In genomic region chr4:140849310-140849709, GRCm38 (mm10) we compare ENCODE assay signal across 19 mouse cellular contexts. TPM values are rescaled to one million over a fixed set of nuclear protein-coding genes. Genes with fewer than 3 reads are reported as not detected.
DNase-seq lines count a peak whose midpoint lies in the region; ATAC-seq lines count a peak whose summit lies in the region.
"Had no signal": no experiment of that assay in that cellular context is flagged by ENCODE, and none has a peak within 500 bp of the region (broad histone marks: within the 10 kb centered on the region; RNA-seq: fewer than 3 reads in every experiment).

No protein-coding gene starts in this region.

- H3K27me3 ChIP-seq in hindbrain, embryonic 11.5 days (ENCODE audit: control insufficient read depth, insufficient read depth, low read length), result no peaks in the 10 kb centered on the region
- H3K27me3 ChIP-seq in hindbrain, embryonic 16.5 days (replicated peaks; ENCODE audit: control insufficient read depth, insufficient read depth, low read length), result no peaks in the 10 kb centered on the region
- H3K27me3 ChIP-seq: forebrain, embryonic 15.5 days had no signal

- no peaks in the 10 kb centered on the region for H3K9me3 ChIP-seq in hindbrain, embryonic 11.5 days (ENCODE audit: control insufficient read depth, low read length)
- H3K9me3 ChIP-seq in hindbrain, embryonic 16.5 days (ENCODE audit: control insufficient read depth, low read length), result no peaks in the 10 kb centered on the region
- H3K9me3 ChIP-seq: embryonic facial prominence, embryonic 10.5 days; forebrain, embryonic 15.5 days; heart, embryonic 12.5 days; hindbrain, embryonic 15.5 days had no signal

- H3K36me3 ChIP-seq in hindbrain, embryonic 11.5 days (ENCODE audit: control insufficient read depth, insufficient read depth, low read length), result no peaks in the 10 kb centered on the region
- no peaks in the 10 kb centered on the region for H3K36me3 ChIP-seq in hindbrain, embryonic 16.5 days (ENCODE audit: control insufficient read depth, insufficient read depth, low read length)
- H3K36me3 ChIP-seq: embryonic facial prominence, embryonic 10.5 days; forebrain, embryonic 15.5 days; heart, embryonic 12.5 days; hindbrain, embryonic 15.5 days had no signal

- no peak overlapping the region for H3K4me3 ChIP-seq in hindbrain, embryonic 11.5 days (ENCODE audit: low read depth, low read length)
- H3K4me3 ChIP-seq in hindbrain, embryonic 16.5 days (ENCODE audit: low read length), result no peak overlapping the region
- H3K4me3 ChIP-seq: embryonic facial prominence, embryonic 10.5 days; forebrain, embryonic 15.5 days; heart, embryonic 12.5 days; hindbrain, embryonic 15.5 days had no signal

- no peak overlapping the region for H3K27ac ChIP-seq in hindbrain, embryonic 11.5 days (ENCODE audit: low read depth, low read length)
- no peak overlapping the region for H3K27ac ChIP-seq in hindbrain, embryonic 16.5 days (ENCODE audit: low read depth, low read length)
- H3K27ac ChIP-seq: embryonic facial prominence, embryonic 10.5 days; forebrain, embryonic 15.5 days; hindbrain, embryonic 15.5 days had no signal

- no peak overlapping the region for H3K9ac ChIP-seq in hindbrain, embryonic 11.5 days (ENCODE audit: low read depth, low read length)
- H3K9ac ChIP-seq in hindbrain, embryonic 16.5 days (ENCODE audit: low read depth, low read length), result no peak overlapping the region
- H3K9ac ChIP-seq: forebrain, embryonic 15.5 days; heart, embryonic 12.5 days; hindbrain, embryonic 15.5 days had no signal

- H3K4me2 ChIP-seq in hindbrain, embryonic 11.5 days (replicated peaks; ENCODE audit: low read depth, low read length), result no peak overlapping the region
- no peak overlapping the region for H3K4me2 ChIP-seq in hindbrain, embryonic 16.5 days (ENCODE audit: low read length)
- H3K4me2 ChIP-seq: forebrain, embryonic 15.5 days; heart, embryonic 12.5 days; hindbrain, embryonic 15.5 days had no signal

- WGBS in hindbrain, embryonic 11.5 days, result 67% methylated on average over 11 of the region's 11 CpGs
- 46% methylated on average over 11 of the region's 11 CpGs for WGBS in hindbrain, embryonic 16.5 days

- DNase-seq in embryo, embryonic 10.5 days (ENCODE audit: low spot score), result peak; percentile 24
- DNase-seq in embryo, embryonic 11 days, result no peak
- peak; percentile 35 for DNase-seq in hindbrain, embryonic 11.5 days (ENCODE audit: low spot score)
- peak; percentile 96 for DNase-seq in Muller cell, postnatal 12 days (ENCODE audit: inconsistent ontology term)
- peak; percentile 82 for DNase-seq in retina, postnatal 1 day
- no peak for DNase-seq in kidney, adult 18-20 months
- DNase-seq: adrenal gland, adult 2 months; adrenal gland, postnatal 25 days; cerebellum, adult 2 months; cerebellum, postnatal 10 days; gastrocnemius, postnatal 25 days; heart, postnatal 36 days; kidney, adult 11 months had no signal

- H3K4me1 ChIP-seq in hindbrain, embryonic 11.5 days (replicated peaks; ENCODE audit: control insufficient read depth, insufficient read depth, low read length), result no peaks in the 10 kb centered on the region
- H3K4me1 ChIP-seq in hindbrain, embryonic 16.5 days (ENCODE audit: control insufficient read depth, insufficient read depth, low read depth, low read length), result no peaks in the 10 kb centered on the region; the same call in 1 of the 2 replicates
- H3K4me1 ChIP-seq: forebrain, embryonic 15.5 days had no signal

- 0 out of 2 replicates have a peak, but pooled peaks have one; percentile 14 for ATAC-seq in hindbrain, embryonic 11.5 days (ENCODE audit: low FRiP score)
- ATAC-seq in hindbrain, embryonic 16.5 days, result no peak
- ATAC-seq: forebrain, embryonic 15.5 days had no signal

RNA-seq across cellular contexts. Expression of gene Padi1, which starts 3.7 kb away (rescaled TPM):
- polyA plus RNA-seq in hindbrain, embryonic 11.5 days (2014; fragmentation: Nextera tagmentation; extraction: Ambion mirVana), result 0.05 and 0.08 TPM in 2 replicates
- not detected in 2 replicates for polyA plus RNA-seq in hindbrain, embryonic 16.5 days (2015; fragmentation: Nextera tagmentation; extraction: Ambion mirVana)
- polyA plus RNA-seq: adrenal gland, adult 2 months; forebrain, embryonic 15.5 days had no signal

RNA-seq across cellular contexts. Expression of gene Padi3, which starts 38.9 kb away (rescaled TPM):
- polyA plus RNA-seq in hindbrain, embryonic 11.5 days (2014; fragmentation: Nextera tagmentation; extraction: Ambion mirVana), result not detected in 2 replicates
- 0.05 TPM in 1 of 2 replicates, not detected in the other for polyA plus RNA-seq in hindbrain, embryonic 16.5 days (2015; fragmentation: Nextera tagmentation; extraction: Ambion mirVana)
- polyA plus RNA-seq: adrenal gland, adult 2 months; cerebellum, adult 2 months; forebrain, embryonic 15.5 days; hindbrain, embryonic 15.5 days; intestine, embryonic 14.5 days had no signal

RNA-seq across cellular contexts. Expression of gene Padi2, which starts 56.8 kb away (rescaled TPM):
- 1.2 and 2.4 TPM in 2 replicates for polyA plus RNA-seq in hindbrain, embryonic 11.5 days (2014; fragmentation: Nextera tagmentation; extraction: Ambion mirVana)
- 2.4 and 2.7 TPM in 2 replicates for polyA plus RNA-seq in hindbrain, embryonic 16.5 days (2015; fragmentation: Nextera tagmentation; extraction: Ambion mirVana)

Comparison
In these comparisons a context has a peak if more than half of its experiments do, and no peak if none do; other contexts are left out.
1. DNase-seq: peak in embryo, embryonic 10.5 days (single experiment), hindbrain, embryonic 11.5 days (single experiment), Muller cell, postnatal 12 days (single experiment) and retina, postnatal 1 day (single experiment); none in embryo, embryonic 11 days (single experiment) and kidney, adult 18-20 months (single experiment).